Mouse (Mus musculus) testis, adult 2 months (tissue): ENCODE data around the gene Pik3r3.

Experiments
- CTCF ChIP-seq: fragments of 200-500 bp; IDR thresholded peaks from 2 replicates; pipeline ENCODE4 v1.5.1; 2012; ENCODE audit warnings: low read depth, mild to moderate bottlenecking, inconsistent platforms, low read length, moderate library complexity; ENCODE audit not compliant: control insufficient read depth, insufficient read depth, insufficient replicate concordance
- POLR2A ChIP-seq: fragments of 200-500 bp; IDR thresholded peaks from 2 replicates; pipeline ENCODE4 v1.6.1; 2012; ENCODE audit warnings: low read depth, mild to moderate bottlenecking, inconsistent platforms, low read length, moderate library complexity; ENCODE audit not compliant: control insufficient read depth

DNA sequence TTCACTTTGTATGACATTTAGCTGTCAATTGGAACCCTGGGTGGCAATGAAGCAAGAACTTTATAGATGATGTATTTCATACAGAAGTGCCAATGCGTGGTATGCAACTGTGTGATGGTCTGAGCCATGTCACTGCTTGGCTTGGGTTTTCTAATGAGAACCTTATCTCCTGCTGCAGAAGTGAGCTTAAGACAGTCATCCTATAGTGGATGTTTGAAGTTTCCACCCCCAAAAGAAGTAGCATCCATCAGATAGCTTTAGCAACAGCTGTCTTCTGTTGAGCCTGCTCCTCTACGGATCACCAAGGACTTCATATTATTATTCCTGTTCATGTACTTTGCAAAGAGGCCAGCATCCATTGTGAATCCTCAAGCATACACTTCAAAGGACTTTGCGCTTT is 28.6 kb downstream of the Pik3r3 start:
- TF ChIP-seq CTCF (no peak), POLR2A (no peak)
